Mouse (Mus musculus) intestine, postnatal 0 days (tissue): ENCODE results near the gene Cdh12. TPM values are rescaled to one million over a fixed set of nuclear protein-coding genes. Genes with fewer than 3 reads are reported as not detected.

Experiments used
- ATAC-seq: fragments of 200-750 bp; cut with Nextera tagmentation; 2 replicates; pipeline ENCODE4 v1.8.0; 2017; ENCODE audit warnings: mild to moderate bottlenecking, moderate TSS enrichment, moderate library complexity
- H3K27ac ChIP-seq: fragments of 300-500 bp; sonication (generic); 2 replicates; pipeline ENCODE4 v1.5.1; 2014; ENCODE audit warnings: mild to moderate bottlenecking, low read depth, low read length, moderate library complexity
- H3K27me3 ChIP-seq: fragments of 300-500 bp; sonication (generic); replicated peaks from 2 replicates; pipeline ENCODE4 v1.6.1; 2014; ENCODE audit warnings: low read length, mixed read lengths; ENCODE audit not compliant: control insufficient read depth, insufficient read depth
- H3K36me3 ChIP-seq: fragments of 300-500 bp; sonication (generic); 2 replicates; pipeline ENCODE4 v1.6.1; 2014; ENCODE audit warnings: mild to moderate bottlenecking, moderate library complexity; ENCODE audit not compliant: control insufficient read depth, insufficient read depth
- H3K4me1 ChIP-seq: fragments of 300-500 bp; sonication (generic); replicated peaks from 2 replicates; pipeline ENCODE4 v1.6.1; 2014; ENCODE audit warnings: antibody characterized with exemption, low read length, mixed read lengths; ENCODE audit not compliant: control insufficient read depth, insufficient read depth
- H3K4me2 ChIP-seq: fragments of 300-500 bp; sonication (generic); replicated peaks from 2 replicates; pipeline ENCODE4 v1.6.1; 2014; ENCODE audit warnings: low read depth, mild to moderate bottlenecking, moderate library complexity
- H3K4me3 ChIP-seq: fragments of 300-500 bp; sonication (generic); 2 replicates; pipeline ENCODE4 v1.5.1; 2014; ENCODE audit warnings: low read depth, low read length
- H3K9ac ChIP-seq: fragments of 300-500 bp; sonication (generic); 2 replicates; pipeline ENCODE4 v1.6.1; 2014; ENCODE audit warnings: mild to moderate bottlenecking, low read depth, low read length
- H3K9me3 ChIP-seq: fragments of 300-500 bp; sonication (generic); 2 replicates; pipeline ENCODE4 v1.6.1; 2016; ENCODE audit warnings: mixed run types; ENCODE audit not compliant: control insufficient read depth
- CTCF ChIP-seq: sonication (generic); IDR thresholded peaks from 2 replicates; pipeline ENCODE4 v1.5.1; 2016; ENCODE audit warnings: low read depth, mild to moderate bottlenecking, control low read depth, antibody characterized with exemption, moderate library complexity
- WGBS: fragments of 180-500 bp; shearing (Covaris S2); extraction: QIAGEN DNeasy Blood & Tissue Kit; methylation state at CpG from one replicate; pipeline ENCODE4 v1.1.7; 2014; 5-methylcytosine and 5-hydroxymethylcytosine counted together
- polyA plus RNA-seq: library from polyadenylated mRNA; unstranded; fragments of >200 nt; fragmentation: Nextera tagmentation; extraction: Ambion mirVana; gene quantifications from 2 replicates; pipeline ENCODE4 v1.2.1, GENCODE M21; 2015

Cdh12 gene
- polyA plus RNA-seq, 1 experiment from 2014 or later, result 0.10 TPM

GRCm38 (mm10) chr15:21261318-21261717 is 812.3 kb downstream of the Cdh12 start:
- H3K4me3 ChIP-seq, result no peak overlapping the region
- H3K4me1 ChIP-seq, result no peaks in the 10 kb centered on the region
- no peak for TF ChIP-seq CTCF
- no peak overlapping the region for H3K9ac ChIP-seq
- WGBS, result 83% methylated on average over 2 of the region's 2 CpGs
- no peak for ATAC-seq
- H3K27me3 ChIP-seq, result no peaks in the 10 kb centered on the region
- H3K4me2 ChIP-seq, result no peak overlapping the region
- H3K27ac ChIP-seq, result no peak overlapping the region
- no peaks in the 10 kb centered on the region for H3K36me3 ChIP-seq
- no peaks in the 10 kb centered on the region for H3K9me3 ChIP-seq

DNA sequence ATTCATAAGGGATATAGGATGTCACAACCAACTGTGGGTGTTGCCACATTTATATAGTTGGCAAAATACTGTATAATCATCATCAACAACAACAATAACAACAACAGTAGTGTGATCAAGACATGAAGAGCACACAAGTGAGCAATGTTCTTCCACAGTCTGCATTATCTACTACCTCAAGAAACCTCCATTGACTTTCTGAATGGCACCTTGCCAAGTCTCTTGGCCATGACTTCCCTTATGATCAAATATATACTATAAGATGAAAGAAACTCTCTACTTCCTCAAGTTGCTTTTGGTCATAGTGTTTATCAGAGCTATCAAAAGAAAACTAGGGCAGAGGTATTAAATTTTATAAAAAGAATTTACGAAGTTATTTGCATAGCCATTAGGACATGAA is 820.8 kb downstream of the Cdh12 start:
- Histone ChIP-seq H3K36me3 (no peaks in the 10 kb centered on the region), H3K27ac (no peak overlapping the region), H3K9ac (no peak overlapping the region), H3K4me3 (no peak overlapping the region), H3K4me1 (no peaks in the 10 kb centered on the region), H3K4me2 (no peak overlapping the region), H3K27me3 (no peaks in the 10 kb centered on the region), H3K9me3 (no peaks in the 10 kb centered on the region)
- WGBS, result 83% methylated on average over 1 of the region's 1 CpGs
- ATAC-seq, result no peak
- TF ChIP-seq CTCF, result no peak

DNA sequence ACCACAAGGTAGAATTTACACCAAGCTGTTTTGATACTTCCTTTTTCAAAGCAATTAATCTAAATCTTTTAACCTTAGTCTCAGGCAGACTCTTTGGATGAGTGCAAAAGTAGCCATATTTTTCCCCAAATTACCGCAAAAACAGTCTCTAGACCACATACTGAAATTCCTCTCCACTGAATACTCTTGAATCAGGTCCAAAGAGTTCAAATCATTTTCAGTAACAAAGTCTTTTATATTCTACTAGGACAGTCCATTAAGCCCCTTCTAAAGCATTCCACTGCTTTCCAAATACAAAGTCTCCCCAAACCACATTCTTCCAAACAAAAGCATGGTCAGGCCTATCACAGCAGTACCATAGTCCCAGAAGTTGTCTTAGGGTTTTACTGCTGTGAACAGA is 848.0 kb downstream of the Cdh12 start:
- H3K36me3 ChIP-seq, result no peaks in the 10 kb centered on the region
- H3K9ac ChIP-seq, result no peak overlapping the region
- no peak overlapping the region for H3K4me3 ChIP-seq
- H3K4me2 ChIP-seq, result no peak overlapping the region
- no peak for ATAC-seq
- no peak for TF ChIP-seq CTCF
- H3K27ac ChIP-seq, result no peak overlapping the region
- 92% methylated on average over 1 of the region's 1 CpGs for WGBS
- H3K4me1 ChIP-seq, result no peaks in the 10 kb centered on the region
- H3K27me3 ChIP-seq, result no peaks in the 10 kb centered on the region
- no peaks in the 10 kb centered on the region for H3K9me3 ChIP-seq

- WGBS, result 80% methylated on average over 3 of the region's 3 CpGs
- no peak for TF ChIP-seq CTCF
- Histone ChIP-seq H3K9ac (no peak overlapping the region), H3K4me2 (no peak overlapping the region), H3K27ac (no peak overlapping the region), H3K4me3 (no peak overlapping the region), H3K4me1 (no peaks in the 10 kb centered on the region), H3K27me3 (no peaks in the 10 kb centered on the region), H3K36me3 (no peaks in the 10 kb centered on the region), H3K9me3 (no peaks in the 10 kb centered on the region)
- ATAC-seq, result no peak
Measured at GRCm38 (mm10) chr15:21315457-21315856, 866.4 kb downstream of the Cdh12 start.

GRCm38 (mm10) chr15:21343853-21344252 is 894.8 kb downstream of the Cdh12 start:
- H3K9ac ChIP-seq, result no peak overlapping the region
- ATAC-seq, result no peak
- no peak overlapping the region for H3K27ac ChIP-seq
- no peaks in the 10 kb centered on the region for H3K4me1 ChIP-seq
- no peaks in the 10 kb centered on the region for H3K36me3 ChIP-seq
- no peak for TF ChIP-seq CTCF
- H3K4me2 ChIP-seq, result no peak overlapping the region
- no peaks in the 10 kb centered on the region for H3K9me3 ChIP-seq
- no peaks in the 10 kb centered on the region for H3K27me3 ChIP-seq
- no peak overlapping the region for H3K4me3 ChIP-seq

DNA sequence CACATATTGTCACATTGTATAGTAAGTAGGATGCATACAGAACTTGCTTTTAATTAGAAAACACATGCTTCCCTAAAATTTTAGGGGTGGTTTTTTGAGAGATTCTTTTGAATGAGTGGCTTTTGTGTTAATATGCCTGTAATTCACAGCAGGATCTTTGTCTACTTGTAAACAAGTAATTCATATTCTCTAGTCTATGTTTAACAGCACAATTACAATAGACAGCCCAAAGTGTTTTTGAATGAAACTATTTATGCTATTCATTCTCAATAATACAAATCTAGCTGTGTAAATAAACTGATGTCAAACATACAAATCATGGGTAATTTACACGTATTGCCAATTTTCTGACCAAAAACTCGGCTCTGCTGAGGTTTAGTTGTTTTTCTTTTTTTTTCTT is 895.3 kb downstream of the Cdh12 start:
- Histone ChIP-seq H3K27ac (no peak overlapping the region), H3K4me3 (no peak overlapping the region), H3K4me1 (no peaks in the 10 kb centered on the region), H3K4me2 (no peak overlapping the region), H3K27me3 (no peaks in the 10 kb centered on the region), H3K9me3 (no peaks in the 10 kb centered on the region), H3K9ac (no peak overlapping the region), H3K36me3 (no peaks in the 10 kb centered on the region)
- WGBS, result 51% methylated on average over 2 of the region's 2 CpGs
- ATAC-seq, result no peak
- no peak for TF ChIP-seq CTCF

- no peak for ATAC-seq
- Histone ChIP-seq H3K27me3 (no peaks in the 10 kb centered on the region), H3K4me2 (no peak overlapping the region), H3K4me3 (no peak overlapping the region), H3K4me1 (no peaks in the 10 kb centered on the region), H3K9me3 (no peaks in the 10 kb centered on the region), H3K36me3 (no peaks in the 10 kb centered on the region), H3K9ac (no peak overlapping the region), H3K27ac (no peak overlapping the region)
- WGBS, result 62% methylated on average over 3 of the region's 3 CpGs
- TF ChIP-seq CTCF, result no peak
Measured at GRCm38 (mm10) chr15:21344749-21345148, 895.7 kb downstream of the Cdh12 start.
